Mouse (Mus musculus) brain, embryonic 14.5 days (tissue): Measurements from ENCODE around the gene Fads2. TPM values are rescaled to one million over a fixed set of nuclear protein-coding genes. Genes with fewer than 3 reads are reported as not detected.
A peak's percentile ranks its signal among the peaks of the same experiment; 100 is the strongest.

Experiments
- DNase-seq: peaks from one replicate; pipeline ENCODE4 v3.0.0-alpha.2; 2011; ENCODE audit warnings: low read depth
- CTCF ChIP-seq: fragments of 200-500 bp; IDR thresholded peaks from 2 replicates; pipeline ENCODE4 v1.5.1; 2012; ENCODE audit warnings: inconsistent platforms, mild to moderate bottlenecking, moderate library complexity, borderline replicate concordance; ENCODE audit not compliant: insufficient read depth, insufficient read length; ENCODE audit errors: extremely low read depth
- POLR2A ChIP-seq: fragments of 200-500 bp; IDR thresholded peaks from 2 replicates; pipeline ENCODE4 v1.6.1; 2012; ENCODE audit warnings: mild to moderate bottlenecking, inconsistent platforms, borderline replicate concordance; ENCODE audit not compliant: poor library complexity, insufficient read depth, insufficient read length, severe bottlenecking; ENCODE audit errors: extremely low read depth
- polyA plus RNA-seq: library from polyadenylated mRNA; depleted of rRNA; stranded (reverse); fragments of >200 nt; gene quantifications from 2 replicates; pipeline ENCODE4 v1.2.3, GENCODE M21; 2012

Fads2 gene
- polyA plus RNA-seq, 1 experiment = 216 TPM

DNA sequence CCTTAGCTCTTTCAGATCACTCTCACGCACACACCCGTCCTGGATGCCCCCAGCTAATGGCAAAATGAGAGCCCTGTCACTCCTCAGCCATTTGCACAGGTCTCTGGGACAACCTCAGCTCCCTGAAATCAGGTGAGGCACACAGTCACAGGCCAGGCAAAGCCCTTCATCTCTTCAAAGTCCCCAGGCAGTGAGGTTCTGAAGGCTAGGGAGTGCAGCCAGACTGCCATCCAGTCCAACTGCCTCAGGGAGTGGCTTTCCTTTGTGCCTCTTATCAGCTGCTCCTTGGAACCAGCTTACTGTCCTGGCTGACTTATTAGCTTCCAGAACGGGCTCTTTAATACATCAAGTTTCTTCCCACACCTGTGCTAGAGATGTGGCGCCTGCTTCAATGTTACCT is 6.9 kb downstream of the Fads2 start:
- no peak for DNase-seq
- no peak for TF ChIP-seq CTCF

GRCm38 (mm10) chr19:10093829-10094228 is 7.7 kb downstream of the Fads2 start:
- no peak for DNase-seq
- no peak for TF ChIP-seq CTCF
- no peak for TF ChIP-seq POLR2A

DNA sequence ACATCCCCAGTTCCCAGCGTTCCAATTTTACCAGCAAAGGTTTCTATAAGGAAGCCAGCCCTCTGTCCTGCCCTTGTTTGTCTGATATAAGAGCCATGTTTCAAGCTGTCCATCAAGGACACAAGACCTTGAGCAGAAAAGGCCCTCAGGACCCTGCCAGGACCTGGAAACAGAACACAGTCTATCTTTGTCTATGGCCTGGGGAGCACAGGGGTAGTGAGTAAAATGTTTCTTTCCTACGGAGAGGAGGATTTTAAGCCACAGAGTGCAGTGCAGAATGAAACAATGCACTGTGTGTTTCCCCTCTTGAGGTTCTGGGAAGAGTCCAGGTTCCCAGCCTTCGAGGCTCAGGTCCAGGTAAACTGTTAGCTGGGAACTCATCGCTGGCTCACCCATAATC is 14.6 kb downstream of the Fads2 start:
- TF ChIP-seq CTCF = no peak
- TF ChIP-seq POLR2A = no peak
- no peak for DNase-seq

- DNase-seq = peak; percentile 29
- TF ChIP-seq CTCF = no peak
- TF ChIP-seq POLR2A = no peak
Measured at GRCm38 (mm10) chr19:10085454-10085853, 16.1 kb downstream of the Fads2 start.

- no peak for TF ChIP-seq CTCF
- TF ChIP-seq POLR2A = no peak
- DNase-seq = no peak
Measured at GRCm38 (mm10) chr19:10082105-10082504, 19.4 kb downstream of the Fads2 start.

DNA sequence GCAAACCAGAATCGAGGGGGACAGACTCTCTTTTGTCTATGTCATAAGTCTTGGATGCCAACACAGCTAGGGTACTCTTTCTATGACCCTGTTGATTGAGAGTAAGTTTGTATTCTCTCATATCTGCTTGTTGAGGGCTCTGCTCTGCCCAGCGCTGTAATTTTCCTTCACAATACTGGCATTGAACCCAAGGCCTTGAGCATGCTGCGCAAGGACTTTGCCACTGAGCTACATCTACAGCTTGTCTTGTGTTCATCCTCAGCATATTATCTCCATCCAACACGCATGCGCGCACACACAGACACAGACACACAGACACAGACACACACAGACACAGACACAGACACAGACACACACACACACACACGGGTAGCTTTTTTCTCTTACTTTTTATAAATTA is 21.2 kb downstream of the Fads2 start:
- TF ChIP-seq CTCF (no peak), POLR2A (no peak)
- no peak for DNase-seq

DNA sequence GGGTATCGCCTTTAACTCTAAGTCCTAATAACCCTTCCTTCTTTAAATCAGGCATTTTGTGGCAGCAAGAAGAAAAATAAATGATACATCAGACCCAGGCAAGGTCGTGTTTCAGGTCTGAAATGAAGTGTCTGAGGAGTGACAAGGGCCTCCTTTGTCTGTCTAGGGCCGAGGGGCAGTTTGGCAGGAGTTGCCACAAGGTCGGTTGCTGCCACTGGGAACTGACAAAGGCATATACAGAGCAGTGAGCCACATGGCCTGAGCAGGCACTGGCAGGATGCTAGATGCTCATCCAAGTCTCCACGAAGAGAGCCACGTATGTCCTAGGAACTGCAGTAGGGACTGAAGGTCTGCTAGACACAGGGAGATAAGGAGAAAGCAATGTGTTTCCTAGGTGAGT is 23.2 kb downstream of the Fads2 start:
- TF ChIP-seq POLR2A (no peak), CTCF (no peak)

DNA sequence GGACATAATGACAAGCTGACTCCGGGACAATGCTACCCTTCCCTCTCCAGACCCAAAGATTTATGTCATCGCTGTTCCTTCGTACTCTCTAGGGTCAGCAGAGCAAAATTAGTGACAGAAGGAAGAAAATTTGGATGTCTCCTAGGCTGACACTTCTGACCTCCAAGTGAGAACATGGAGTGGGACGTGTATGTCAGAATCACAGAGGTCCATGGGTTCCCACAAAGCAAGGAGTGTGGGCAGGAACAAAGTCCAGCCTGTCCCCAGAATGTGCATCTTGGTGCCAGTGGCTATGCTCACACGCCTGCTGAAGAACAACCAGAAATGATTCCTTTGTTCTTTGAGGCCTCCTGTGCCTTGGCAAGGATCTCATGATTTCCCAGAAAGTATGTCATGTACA is 28.4 kb downstream of the Fads2 start:
- DNase-seq = no peak
- TF ChIP-seq POLR2A (no peak), CTCF (no peak)

More for the DNA sequence above, 23.2 kb downstream of the Fads2 start:
- DNase-seq = no peak

DNA sequence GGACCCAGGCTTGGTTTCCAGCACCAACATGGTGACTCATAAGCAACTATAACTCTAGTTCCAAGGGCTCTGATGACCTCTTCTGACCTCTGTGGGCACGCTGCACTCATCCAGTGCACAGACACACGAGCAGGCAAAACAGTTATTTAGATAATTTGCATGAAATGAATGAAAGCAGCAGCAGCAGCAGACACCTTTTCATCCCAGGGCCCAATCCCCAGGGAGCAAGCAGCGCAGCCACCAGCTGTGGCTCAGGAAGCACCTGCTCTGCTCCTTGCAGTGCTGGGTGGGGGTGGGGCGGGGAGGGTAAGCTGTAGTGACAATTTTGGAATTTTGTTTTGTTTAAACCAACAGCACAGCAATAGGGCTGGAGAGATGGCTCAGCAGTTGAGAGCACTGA is 29.7 kb downstream of the Fads2 start:
- TF ChIP-seq POLR2A = no peak
- TF ChIP-seq CTCF = no peak
- peak; percentile 48 for DNase-seq

DNA sequence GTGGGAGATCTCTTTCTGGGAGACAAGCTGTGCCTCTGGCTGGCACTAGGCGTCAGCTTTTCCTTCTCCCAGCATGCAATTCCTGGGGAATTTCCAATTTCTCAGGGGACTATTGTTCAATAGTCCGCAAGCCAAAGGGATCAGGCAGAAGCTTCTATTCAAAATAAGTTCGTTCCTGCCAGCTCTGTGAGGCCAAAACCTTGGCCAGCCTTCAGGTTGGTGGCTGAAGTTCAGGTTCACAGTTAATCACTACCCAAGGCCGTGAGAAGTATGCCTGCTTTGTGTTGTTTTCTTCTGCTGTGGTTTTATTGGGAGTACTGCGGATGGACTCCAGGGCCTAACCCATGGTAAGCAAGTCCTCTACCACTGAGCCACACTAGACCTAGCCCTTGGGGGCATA is 30.4 kb downstream of the Fads2 start:
- no peak for TF ChIP-seq POLR2A
- no peak for TF ChIP-seq CTCF
- peak; percentile 89 for DNase-seq

GRCm38 (mm10) chr19:10070186-10070980 is 31.2 kb downstream of the Fads2 start:
- no peak for DNase-seq
- TF ChIP-seq POLR2A = no peak
- TF ChIP-seq CTCF = no peak

DNA sequence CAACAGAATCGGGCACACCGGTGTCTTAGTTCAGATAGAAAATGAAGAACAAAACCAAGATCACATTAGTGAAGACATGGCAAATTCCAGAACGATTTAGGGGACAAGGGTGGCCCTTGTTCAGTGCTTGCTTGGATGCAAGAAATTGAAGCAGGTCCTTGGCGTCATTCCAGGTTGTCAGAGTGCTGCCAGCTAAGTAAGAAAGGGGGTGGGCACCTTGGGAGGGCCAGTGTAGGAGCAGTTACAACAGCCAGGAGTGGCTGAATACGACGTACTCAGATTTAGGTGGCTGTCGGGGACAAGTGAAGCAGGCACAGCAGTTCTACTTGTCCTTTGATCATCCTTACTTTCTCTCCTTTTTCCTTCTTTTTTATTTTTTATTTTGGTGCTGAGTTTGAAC is 33.8 kb downstream of the Fads2 start:
- TF ChIP-seq POLR2A (no peak), CTCF (no peak)
- peak; percentile 93 for DNase-seq

DNA sequence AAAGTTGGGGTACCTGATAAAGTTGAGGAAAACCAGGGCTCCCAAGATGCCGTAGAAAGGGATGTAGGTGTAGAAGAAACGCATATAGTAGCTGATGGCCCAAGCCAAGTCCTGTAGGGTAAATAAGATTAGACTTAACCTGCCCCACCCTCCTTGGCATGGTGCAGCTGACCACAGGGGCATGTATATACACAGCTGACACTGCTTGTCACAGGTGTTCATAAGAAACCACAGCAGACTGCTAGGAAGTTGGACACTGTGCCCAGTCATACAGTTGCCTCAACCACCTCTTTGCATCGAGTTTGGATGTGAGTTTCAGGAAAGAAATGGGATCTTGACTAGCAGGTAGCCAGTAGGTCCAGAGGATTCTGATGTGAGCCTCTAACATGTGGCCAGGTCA is 35.0 kb downstream of the Fads2 start:
- TF ChIP-seq POLR2A = no peak
- TF ChIP-seq CTCF = no peak
- no peak for DNase-seq

DNA sequence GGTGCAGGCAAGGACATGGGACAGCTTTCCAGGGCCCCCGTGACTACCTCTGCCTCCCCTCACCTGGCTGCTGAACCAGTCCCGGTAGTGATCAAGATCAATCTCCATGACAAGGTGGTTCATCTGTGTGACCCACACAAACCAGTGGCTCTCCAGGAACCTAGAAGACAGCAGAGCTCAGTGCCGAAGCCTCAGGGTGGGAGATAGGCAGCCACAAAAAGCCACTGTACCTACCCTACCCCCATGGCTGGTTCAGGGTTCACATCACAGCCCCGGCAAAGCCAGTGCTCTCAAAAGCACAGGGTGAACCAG is 35.4 kb downstream of the Fads2 start:
- TF ChIP-seq POLR2A (no peak), CTCF (no peak)

More for the DNA sequence above, 35.4 kb downstream of the Fads2 start:
- DNase-seq = no peak
